Mouse (Mus musculus) testis, adult 2 months (tissue): ENCODE measurements around the gene Pde6b.

Source experiments
- CTCF ChIP-seq: fragments of 200-500 bp; IDR thresholded peaks from 2 replicates; pipeline ENCODE4 v1.5.1; 2012; ENCODE audit warnings: low read depth, mild to moderate bottlenecking, inconsistent platforms, low read length, moderate library complexity; ENCODE audit not compliant: control insufficient read depth, insufficient read depth, insufficient replicate concordance
- POLR2A ChIP-seq: fragments of 200-500 bp; IDR thresholded peaks from 2 replicates; pipeline ENCODE4 v1.6.1; 2012; ENCODE audit warnings: low read depth, mild to moderate bottlenecking, inconsistent platforms, low read length, moderate library complexity; ENCODE audit not compliant: control insufficient read depth

DNA sequence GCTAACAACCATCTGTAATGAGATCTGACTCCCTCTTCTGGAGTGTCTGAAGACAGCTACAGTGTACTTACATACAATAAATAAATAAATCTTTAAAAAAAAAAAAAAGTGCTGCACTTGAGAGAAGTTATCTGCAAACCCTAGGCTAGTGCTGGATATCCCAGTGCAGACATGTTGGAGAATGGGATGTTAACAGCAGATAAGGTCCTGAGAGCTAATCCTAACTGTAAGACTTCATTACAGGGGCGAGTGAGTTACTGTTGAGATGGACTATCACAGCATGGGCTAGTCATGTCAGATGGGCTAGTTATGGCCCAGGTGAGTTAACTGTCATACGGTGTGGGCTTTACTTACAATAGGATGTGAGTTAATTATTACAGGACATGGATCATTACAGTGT is 34.1 kb upstream of the Pde6b start:
- TF ChIP-seq CTCF (no peak), POLR2A (no peak)
